Mouse (Mus musculus) adrenal gland, adult 8-10 months (tissue): ENCODE results near the gene Slc25a23. TPM values are rescaled to one million over a fixed set of nuclear protein-coding genes. Genes with fewer than 3 reads are reported as not detected.
"Not testable (repeated sequence)": the region's sequence is repeated elsewhere in the genome, so short reads cannot be mapped to it uniquely, and the experiment has no call there.

Experiments
- DNase-seq: peaks from one replicate; pipeline ENCODE4 v3.0.0; 2022
- total RNA-seq, 4 experiments: library from RNA; stranded (reverse); gene quantifications; 2 replicates each; pipeline ENCODE4 v1.2.4; 2022

Slc25a23 gene
- total RNA-seq, 4 experiments from 2014 or later, result 66.5 to 128 (median 97.6) TPM

- DNase-seq, result no peak
Observed at GRCm38 (mm10) chr17:57070699-57071098, 11.0 kb upstream of the Slc25a23 start.

DNA sequence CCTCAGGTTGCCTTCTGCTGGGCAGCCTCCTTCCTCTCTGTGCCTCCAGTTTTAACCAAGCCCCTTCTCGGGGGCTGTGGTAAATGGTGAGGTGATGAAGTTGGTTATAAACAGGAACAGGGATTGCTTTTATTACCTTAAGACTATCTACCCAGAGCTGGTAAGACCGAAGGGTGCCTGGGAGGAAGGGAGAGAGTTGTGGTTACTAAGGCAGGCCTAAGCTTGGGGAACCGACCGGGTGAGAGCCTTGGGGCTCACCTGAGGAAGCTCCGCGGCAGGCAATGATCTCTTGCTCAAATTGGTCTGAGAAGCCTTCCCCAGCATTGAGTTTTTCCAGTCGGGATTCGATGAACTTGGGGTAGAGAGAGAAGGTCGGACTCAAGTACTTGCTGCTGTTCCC lies 10.6 kb upstream of the Slc25a23 start:
- DNase-seq, result no peak

- DNase-seq, result no peak
Observed at GRCm38 (mm10) chr17:57066908-57067307, 7.2 kb upstream of the Slc25a23 start.

- DNase-seq, result no peak
Observed at GRCm38 (mm10) chr17:57063031-57063430, 3.4 kb upstream of the Slc25a23 start.

DNA sequence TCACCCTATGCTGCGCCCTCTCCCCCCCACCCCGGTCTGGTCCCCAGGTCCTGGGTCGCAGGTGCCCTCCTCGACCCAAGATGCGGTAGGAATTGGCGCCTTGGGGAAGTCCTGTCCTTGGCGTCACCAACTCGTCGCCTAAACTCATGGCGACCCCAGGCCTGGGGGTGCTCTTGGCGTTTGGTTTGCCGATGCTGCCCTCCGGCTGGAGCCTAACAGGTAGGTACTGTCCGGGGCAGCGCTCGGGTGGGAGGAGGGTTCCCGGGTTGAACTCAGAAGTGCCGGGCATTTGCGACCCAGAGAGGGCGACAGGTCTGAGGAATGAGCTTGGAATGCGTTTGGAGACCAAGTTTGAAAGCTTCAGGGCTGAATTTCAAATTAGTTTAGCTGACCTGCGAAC lies 2.9 kb upstream of the Slc25a23 start:
- DNase-seq, result no peak

GRCm38 (mm10) chr17:57062011-57062521 lies 2.4 kb upstream of the Slc25a23 start:
- DNase-seq, result no peak

GRCm38 (mm10) chr17:57061069-57061468 lies 1.4 kb upstream of the Slc25a23 start:
- DNase-seq, result peak; percentile 50

DNA sequence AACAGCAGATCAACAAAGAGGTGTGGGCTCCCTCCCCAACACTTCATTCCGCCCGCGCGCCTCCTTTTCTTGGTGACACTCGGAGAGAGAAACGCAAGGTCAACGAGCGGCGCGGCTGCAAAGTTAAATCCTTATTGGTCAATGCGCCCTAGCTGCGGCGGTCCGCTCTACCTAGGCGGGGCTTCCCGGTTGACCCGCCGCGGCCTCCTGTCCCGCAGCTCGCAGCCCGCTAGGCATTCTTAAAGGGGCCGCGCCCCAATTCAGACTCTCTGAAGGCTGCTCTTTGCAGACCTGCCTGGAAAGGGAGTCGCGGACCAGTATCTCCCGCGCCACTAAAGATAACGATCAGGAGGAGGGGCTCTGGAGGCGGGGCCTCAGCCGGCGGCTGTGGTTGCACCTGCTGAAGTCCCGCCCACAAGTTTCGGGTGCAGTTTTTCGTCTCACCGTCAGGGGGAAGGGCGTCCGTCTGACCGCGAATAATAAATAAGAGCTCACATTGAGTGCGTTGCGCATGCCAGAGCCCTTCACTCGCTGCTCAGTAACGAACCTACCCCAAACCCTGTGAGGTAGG lies 653 bp upstream of the Slc25a23 start:
- DNase-seq, result peak; percentile 94

DNA sequence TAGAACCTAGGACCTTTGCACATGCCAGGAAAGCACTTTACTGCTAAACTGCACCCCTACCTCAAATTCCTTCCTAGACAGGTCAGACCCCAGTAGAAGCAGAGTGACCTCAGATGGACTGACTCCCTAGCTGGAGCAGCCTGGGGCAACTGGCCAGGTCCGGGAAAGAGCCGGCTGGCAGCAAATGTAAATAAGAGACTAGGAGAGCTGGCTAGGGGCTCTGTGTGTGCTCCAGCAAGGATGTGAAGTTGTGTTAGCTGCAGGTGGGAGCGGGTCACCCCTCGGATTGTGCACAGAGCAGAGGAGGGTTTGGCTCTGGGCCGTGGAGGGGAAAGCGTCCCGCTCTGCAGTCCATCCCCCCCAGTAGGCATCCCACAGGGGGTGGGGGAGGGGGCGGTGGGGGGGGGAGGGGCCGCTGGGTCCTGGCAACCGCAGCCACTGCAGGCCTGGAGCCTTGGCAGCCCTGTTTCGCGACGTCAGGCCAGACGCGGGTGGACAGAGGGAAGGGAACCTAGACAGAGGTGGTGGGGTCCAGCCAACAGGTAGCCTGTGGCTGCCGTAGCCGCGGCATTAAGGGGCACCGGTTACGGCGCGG lies 675 bp downstream of the Slc25a23 start, which contains the start of gene Crb3:
Crb3 (plus strand) TSS at position 215 of the 595 bp plus-strand sequence.
- DNase-seq, result peak; percentile 26

DNA sequence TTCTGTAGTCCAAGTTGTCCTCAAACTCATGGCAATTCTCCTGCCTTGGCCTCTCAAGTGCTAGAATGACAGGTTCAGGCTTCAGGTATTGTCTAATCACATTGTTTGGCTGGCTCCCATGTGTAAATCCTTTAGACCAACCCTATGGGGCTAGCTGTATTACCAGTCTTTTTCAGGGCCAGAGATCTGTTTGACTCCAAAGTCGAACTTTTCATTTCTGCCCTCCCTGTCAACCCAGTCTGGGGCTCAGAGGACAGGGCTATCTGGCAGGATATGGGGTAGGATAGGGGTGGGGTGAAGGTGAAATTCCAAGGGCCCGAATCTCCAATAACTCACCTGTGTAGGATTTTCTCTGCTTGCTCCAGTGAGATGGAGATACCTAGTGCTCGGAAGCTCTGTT lies 3.4 kb downstream of the Slc25a23 start:
- DNase-seq, result no peak

- DNase-seq, result not testable (repeated sequence)
Observed at GRCm38 (mm10) chr17:57051679-57052078, 8.0 kb downstream of the Slc25a23 start.

DNA sequence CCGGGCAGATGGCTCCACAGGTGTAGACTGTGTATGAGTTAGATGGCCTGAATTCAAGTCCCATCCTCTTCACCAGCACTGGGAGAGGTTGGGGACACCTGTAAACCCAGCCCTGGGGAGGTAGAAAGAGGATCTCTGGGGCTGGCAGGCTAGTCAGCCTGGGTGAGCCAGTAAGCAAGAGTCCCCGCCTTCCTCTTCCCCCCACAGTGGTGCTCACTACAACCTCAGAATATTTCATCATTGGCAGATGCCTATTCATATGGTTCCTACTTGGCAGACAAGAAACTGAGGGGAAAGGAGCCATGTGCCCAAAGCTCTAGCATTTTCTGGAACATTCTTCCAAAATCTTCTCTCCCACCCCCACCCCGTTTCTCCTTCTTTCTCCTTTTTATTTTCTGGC lies 10.8 kb downstream of the Slc25a23 start:
- DNase-seq, result no peak

GRCm38 (mm10) chr17:57047406-57047805 lies 12.3 kb downstream of the Slc25a23 start:
- DNase-seq, result no peak

DNA sequence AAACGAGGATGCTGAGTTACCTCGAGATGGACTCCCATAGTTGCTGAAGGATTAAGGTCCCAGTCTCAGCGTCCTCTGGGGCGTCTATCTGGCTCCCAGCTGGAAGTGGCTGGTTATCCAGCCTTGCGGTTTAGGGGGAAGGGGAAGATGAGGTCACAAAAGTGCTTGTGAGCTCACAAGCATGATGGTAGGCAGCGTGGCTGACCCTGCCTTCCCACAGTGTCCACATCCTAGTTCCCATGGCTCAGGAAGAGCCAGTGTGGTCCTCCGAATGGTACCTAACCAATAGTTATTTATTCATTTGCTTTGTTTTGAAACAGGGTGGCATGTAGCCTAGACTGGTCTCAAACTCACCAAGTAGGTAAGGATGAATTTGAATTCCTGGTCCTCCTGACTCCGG lies 18.1 kb downstream of the Slc25a23 start, which contains the start of gene Slc25a41:
Slc25a41 (minus strand) TSS at position 101 of the 400 bp plus-strand sequence.
- no peak for DNase-seq

- DNase-seq, result no peak
Observed at GRCm38 (mm10) chr17:57038978-57039377, 20.7 kb downstream of the Slc25a23 start.

- no peak for DNase-seq
Observed at GRCm38 (mm10) chr17:57032854-57033253, 26.8 kb downstream of the Slc25a23 start.

DNA sequence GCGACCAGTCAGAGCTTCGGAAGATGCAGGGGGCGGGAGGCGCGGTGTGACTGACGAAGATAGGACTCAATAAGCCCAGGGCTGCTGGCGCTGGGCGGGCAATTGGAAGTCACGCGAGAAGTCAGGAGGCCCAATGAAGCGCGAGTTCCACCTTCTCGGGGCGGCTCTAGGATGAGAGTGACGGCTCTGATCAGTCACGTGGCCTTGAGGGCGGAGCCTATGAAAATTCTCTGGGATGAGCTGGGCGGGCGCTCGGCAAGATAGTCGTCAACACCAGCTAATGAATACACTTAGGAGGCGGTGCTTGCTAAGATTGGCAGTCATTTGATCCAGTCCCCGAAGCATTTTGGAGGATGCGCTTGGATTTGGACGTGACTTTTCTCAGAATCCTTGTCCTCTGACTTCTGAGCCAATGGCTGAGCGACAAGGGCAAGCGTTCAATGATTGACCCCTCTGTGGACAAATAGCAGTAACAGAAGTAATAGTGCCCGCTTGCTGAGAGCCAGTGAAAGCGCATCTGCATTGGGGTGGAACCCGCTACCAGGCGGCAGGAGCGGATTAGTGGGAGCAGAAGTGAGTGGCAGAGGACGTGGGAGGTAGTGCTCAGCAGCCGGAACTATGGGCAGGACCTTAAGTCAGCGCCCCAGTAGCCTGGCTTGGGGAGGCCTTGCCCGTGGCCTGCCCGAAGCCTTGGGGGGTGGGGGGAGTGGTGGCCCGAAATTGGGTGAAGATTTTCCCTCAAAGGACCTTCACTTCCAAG lies 27.8 kb downstream of the Slc25a23 start:
- DNase-seq, result peak; percentile 100

DNA sequence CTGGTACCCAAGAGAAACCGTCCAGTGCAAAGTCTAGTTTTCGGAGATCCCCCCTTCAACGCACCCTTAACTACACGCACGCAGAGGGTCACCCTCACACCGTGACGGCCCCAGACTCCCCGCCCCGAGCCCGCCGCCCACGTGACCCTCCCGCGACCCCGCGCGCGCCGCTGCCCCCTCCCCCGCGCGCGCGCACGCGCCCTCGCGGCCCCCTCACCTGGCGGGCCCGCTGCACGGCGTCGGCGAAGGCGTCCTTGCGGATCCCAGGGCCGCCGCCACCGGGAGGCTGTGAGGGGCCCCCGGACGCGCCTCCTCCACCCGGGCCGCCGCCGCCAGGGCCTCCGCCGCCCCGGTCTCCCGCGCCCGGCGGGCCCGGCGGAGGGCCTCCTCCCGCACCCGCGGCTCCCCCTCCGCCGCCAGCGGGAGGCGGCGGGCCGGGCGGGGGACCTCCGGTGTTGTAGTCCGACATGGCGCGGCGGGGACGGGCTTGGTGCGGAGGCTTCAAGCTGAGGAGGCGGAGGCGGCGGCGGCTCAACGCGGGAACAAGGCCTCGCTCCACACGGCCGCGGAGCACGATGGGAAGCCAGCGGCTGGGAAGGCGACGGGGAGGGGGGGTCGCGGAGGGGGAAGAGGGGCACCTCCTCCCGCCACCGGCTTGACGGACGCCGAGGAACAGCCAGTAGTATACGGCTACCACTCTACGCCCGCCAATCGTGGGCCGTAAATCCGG lies 28.6 kb downstream of the Slc25a23 start, which contains the start of gene Khsrp:
Khsrp (minus strand) TSS at position 592 of the 730 bp plus-strand sequence.
- no peak for DNase-seq

DNA sequence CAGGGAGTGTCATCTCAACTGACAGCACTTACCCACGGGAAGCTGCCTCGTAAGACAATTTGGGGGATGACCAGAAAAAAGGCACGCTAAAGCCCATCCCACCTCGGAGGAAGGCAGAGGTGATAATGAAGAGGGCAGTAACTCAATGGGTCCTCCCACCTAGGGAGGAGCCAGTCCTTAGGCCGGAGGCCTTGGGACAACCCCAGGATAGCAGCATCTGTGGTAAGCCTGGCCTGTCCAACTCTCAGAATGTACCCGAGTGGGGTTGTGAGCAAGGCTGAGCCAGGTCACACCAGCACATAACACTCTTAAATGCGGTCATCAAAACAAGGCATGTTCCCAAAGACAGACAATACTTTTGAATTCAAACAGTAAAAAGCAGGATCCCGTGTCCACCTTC lies 30.0 kb downstream of the Slc25a23 start:
- no peak for DNase-seq

GRCm38 (mm10) chr17:57027471-57027870 lies 32.2 kb downstream of the Slc25a23 start:
- no peak for DNase-seq

GRCm38 (mm10) chr17:57020960-57021359 lies 38.7 kb downstream of the Slc25a23 start:
- no peak for DNase-seq

DNA sequence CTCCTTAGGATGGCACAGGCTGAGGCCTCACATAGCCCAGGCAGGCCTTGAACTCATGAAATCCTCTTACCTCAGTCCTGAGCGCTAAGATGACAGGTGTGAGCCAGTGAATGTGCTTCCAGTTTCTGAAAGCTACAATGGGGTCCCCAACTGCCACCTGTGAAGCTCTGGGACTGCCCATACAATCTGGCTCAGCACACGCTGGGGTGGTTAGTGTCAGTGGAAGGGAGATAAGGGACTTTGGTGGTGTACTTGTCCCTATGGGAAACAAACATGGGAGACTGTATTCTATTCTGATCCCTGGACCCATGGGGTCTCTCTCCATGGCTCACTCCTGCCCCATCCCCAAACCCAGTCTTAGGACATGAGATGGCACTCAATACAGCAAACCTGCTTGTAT lies 40.0 kb downstream of the Slc25a23 start:
- DNase-seq, result no peak
